11 mouse cellular contexts compared by ENCODE assay signal in genomic region chr11:75092159-75092558, GRCm38 (mm10).
DNase-seq lines count a peak whose midpoint lies in the region; ATAC-seq lines count a peak whose summit lies in the region.
"Had no signal": no experiment of that assay in that cellular context is flagged by ENCODE, and none has a peak within 500 bp of the region (broad histone marks: within the 10 kb centered on the region; RNA-seq: fewer than 3 reads in every experiment).

No protein-coding gene starts in this region.

- peak; percentile 45 for DNase-seq in adrenal gland, adult 2 months
- DNase-seq in lung, postnatal 36 days = peak; percentile 63
- no peak for DNase-seq in layer of hippocampus, postnatal 25 days (ENCODE audit: extremely low spot score in 1 of 2, low spot score in 1 of 2)
- DNase-seq in thymus, postnatal 4 days = no peak
- DNase-seq in embryo, embryonic 11 days = no peak
- DNase-seq: right cerebral cortex, postnatal 4 days had no signal

- H3K4me2 ChIP-seq in hindbrain, embryonic 15.5 days = no peak overlapping the region
- H3K4me2 ChIP-seq in hindbrain, embryonic 12.5 days (replicated peaks) = no peak overlapping the region
- H3K4me2 ChIP-seq in hindbrain, embryonic 16.5 days (ENCODE audit: low read length) = no peak overlapping the region
- H3K4me2 ChIP-seq: embryonic facial prominence, embryonic 13.5 days; limb, embryonic 15.5 days had no signal

- H3K9ac ChIP-seq in hindbrain, embryonic 15.5 days = no peak overlapping the region
- no peak overlapping the region for H3K9ac ChIP-seq in hindbrain, embryonic 12.5 days
- no peak overlapping the region for H3K9ac ChIP-seq in hindbrain, embryonic 16.5 days (ENCODE audit: low read depth, low read length)
- H3K9ac ChIP-seq: embryonic facial prominence, embryonic 13.5 days; limb, embryonic 15.5 days had no signal

- H3K9me3 ChIP-seq in hindbrain, embryonic 15.5 days = no peaks in the 10 kb centered on the region
- no peaks in the 10 kb centered on the region for H3K9me3 ChIP-seq in hindbrain, embryonic 12.5 days (replicated peaks)
- H3K9me3 ChIP-seq in hindbrain, embryonic 16.5 days (ENCODE audit: control insufficient read depth, low read length) = no peaks in the 10 kb centered on the region
- H3K9me3 ChIP-seq: embryonic facial prominence, embryonic 13.5 days; limb, embryonic 15.5 days had no signal

- ATAC-seq in hindbrain, embryonic 15.5 days (ENCODE audit: low FRiP score, low read depth) = no peak
- no peak for ATAC-seq in hindbrain, embryonic 12.5 days (ENCODE audit: low FRiP score)
- no peak for ATAC-seq in hindbrain, embryonic 16.5 days

- H3K36me3 ChIP-seq in hindbrain, embryonic 15.5 days = no peaks in the 10 kb centered on the region
- H3K36me3 ChIP-seq in hindbrain, embryonic 12.5 days = no peaks in the 10 kb centered on the region
- H3K36me3 ChIP-seq in hindbrain, embryonic 16.5 days (ENCODE audit: control insufficient read depth, insufficient read depth, low read length) = no peaks in the 10 kb centered on the region
- H3K36me3 ChIP-seq: embryonic facial prominence, embryonic 13.5 days; limb, embryonic 15.5 days had no signal

- 0 out of 2 replicates have a peak overlapping the region, but pooled peaks have one; percentile 32 for H3K27ac ChIP-seq in hindbrain, embryonic 15.5 days (replicated peaks)
- H3K27ac ChIP-seq in hindbrain, embryonic 12.5 days = no peak overlapping the region
- peak overlapping the region; percentile 20; the same call in 1 of the 2 replicates for H3K27ac ChIP-seq in hindbrain, embryonic 16.5 days (ENCODE audit: low read depth, low read length)
- H3K27ac ChIP-seq: embryonic facial prominence, embryonic 13.5 days had no signal

- H3K4me3 ChIP-seq in hindbrain, embryonic 15.5 days = no peak overlapping the region
- H3K4me3 ChIP-seq in hindbrain, embryonic 12.5 days = no peak overlapping the region
- no peak overlapping the region for H3K4me3 ChIP-seq in hindbrain, embryonic 16.5 days (ENCODE audit: low read length)
- H3K4me3 ChIP-seq: embryonic facial prominence, embryonic 13.5 days; limb, embryonic 15.5 days had no signal

- 57% methylated on average over 3 of the region's 3 CpGs for WGBS in hindbrain, embryonic 15.5 days
- 79% methylated on average over 3 of the region's 3 CpGs for WGBS in hindbrain, embryonic 12.5 days
- WGBS in hindbrain, embryonic 16.5 days = 56% methylated on average over 3 of the region's 3 CpGs

- no peaks in the 10 kb centered on the region for H3K27me3 ChIP-seq in hindbrain, embryonic 15.5 days
- H3K27me3 ChIP-seq in hindbrain, embryonic 12.5 days = no peaks in the 10 kb centered on the region
- no peaks in the 10 kb centered on the region for H3K27me3 ChIP-seq in hindbrain, embryonic 16.5 days (replicated peaks; ENCODE audit: control insufficient read depth, insufficient read depth, low read length)
- H3K27me3 ChIP-seq: embryonic facial prominence, embryonic 13.5 days; limb, embryonic 15.5 days had no signal

- H3K4me1 ChIP-seq in hindbrain, embryonic 15.5 days (replicated peaks) = peaks cover 7% of the 10 kb centered on the region; the same call in 1 of the 2 replicates
- H3K4me1 ChIP-seq in hindbrain, embryonic 12.5 days = 0 out of 2 replicates have a peak, but pooled peaks cover 4% of the 10 kb centered on the region
- peaks cover 2% of the 10 kb centered on the region; the same call in 1 of the 2 replicates for H3K4me1 ChIP-seq in hindbrain, embryonic 16.5 days (ENCODE audit: control insufficient read depth, insufficient read depth, low read depth, low read length)
- H3K4me1 ChIP-seq: embryonic facial prominence, embryonic 13.5 days had no signal

Comparison
In these comparisons a context has a peak if more than half of its experiments do, and no peak if none do; other contexts are left out.
1. DNase-seq: peak in adrenal gland, adult 2 months (single experiment) and lung, postnatal 36 days (single experiment); none in layer of hippocampus, postnatal 25 days (0 of 2), thymus, postnatal 4 days (single experiment) and embryo, embryonic 11 days (single experiment).